Mouse (Mus musculus): ENCODE data around the gene Ucp2. TPM values are rescaled to one million over a fixed set of nuclear protein-coding genes. Genes with fewer than 3 reads are reported as not detected.
A peak's percentile ranks its signal among the peaks of the same experiment; 100 is the strongest.

The Ucp2 gene
- polyA plus RNA-seq (2016; fragmentation: Nextera tagmentation; extraction: Ambion mirVana), result 78.7 and 93.9 TPM in 2 replicates

DNA sequence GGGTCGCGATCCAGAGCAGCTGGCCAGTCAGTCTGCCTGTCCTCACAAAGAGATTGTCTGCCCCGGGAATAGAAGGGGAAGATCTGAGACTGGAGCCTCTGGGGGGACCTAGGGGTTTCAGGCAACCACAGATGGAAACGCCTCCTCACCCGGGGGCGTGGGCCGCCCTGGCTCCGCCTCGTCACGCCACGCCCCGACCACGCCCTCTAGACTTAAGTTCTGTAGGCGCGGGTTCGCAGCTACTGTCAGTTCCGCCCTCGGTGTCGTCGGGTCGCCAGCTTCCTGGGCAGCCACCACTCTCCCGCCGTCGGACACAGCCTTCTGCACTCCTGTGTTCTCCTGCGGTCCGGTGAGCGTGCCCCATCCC, at the start of gene Ucp2:
TSS of gene Ucp2 (plus strand) at position 221 of the 367 bp plus-strand sequence.
- peak within 1 kb of the TSS; percentile 64 for H3K4me3 ChIP-seq
- WGBS, result 1% methylated on average over 27 of the region's 27 CpGs
- peak within 1 kb of the TSS; percentile 87 for H3K27ac ChIP-seq
- H3K36me3 ChIP-seq (replicated peaks), result peaks cover 15% of the 10 kb centered on the region
- H3K27me3 ChIP-seq (ENCODE audit: poor library complexity, severe bottlenecking), result peaks cover 36% of the 10 kb centered on the region
- no peaks in the 10 kb centered on the region for H3K9me3 ChIP-seq
- DNase-seq (ENCODE audit: extremely low spot score, low spot score), result peak; percentile 73
- H3K4me1 ChIP-seq, result peaks cover 55% of the 10 kb centered on the region

DNA sequence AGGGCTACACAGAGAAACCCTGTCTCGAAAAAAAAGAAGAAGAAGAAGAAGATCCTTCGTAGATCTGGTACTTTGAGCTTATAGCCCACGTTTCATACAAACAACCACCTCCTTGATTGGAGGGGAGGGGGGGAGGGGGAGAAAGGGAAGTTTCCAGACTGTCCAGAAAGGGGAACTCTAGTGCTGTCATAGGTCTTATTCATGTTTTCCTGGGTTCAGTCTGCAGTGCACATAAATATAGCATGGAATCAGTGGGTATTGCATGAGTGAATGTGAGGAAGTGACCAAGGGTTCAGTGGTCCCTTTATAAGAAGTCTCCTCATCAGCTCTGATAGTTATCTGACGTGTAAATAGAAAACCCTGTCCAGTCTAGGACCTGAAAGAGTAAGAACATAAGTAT, 49.4 kb upstream of the Ucp2 start:
- H3K27me3 ChIP-seq (ENCODE audit: poor library complexity, severe bottlenecking), result no peaks in the 10 kb centered on the region
- no peaks in the 10 kb centered on the region for H3K9me3 ChIP-seq
- H3K36me3 ChIP-seq (replicated peaks), result peaks cover 98% of the 10 kb centered on the region
- H3K27ac ChIP-seq, result no peak overlapping the region
- H3K4me1 ChIP-seq, result no peaks in the 10 kb centered on the region
- WGBS, result 96% methylated on average over 4 of the region's 4 CpGs
- H3K4me3 ChIP-seq, result no peak overlapping the region
- no peak for DNase-seq (ENCODE audit: extremely low spot score, low spot score)

DNA sequence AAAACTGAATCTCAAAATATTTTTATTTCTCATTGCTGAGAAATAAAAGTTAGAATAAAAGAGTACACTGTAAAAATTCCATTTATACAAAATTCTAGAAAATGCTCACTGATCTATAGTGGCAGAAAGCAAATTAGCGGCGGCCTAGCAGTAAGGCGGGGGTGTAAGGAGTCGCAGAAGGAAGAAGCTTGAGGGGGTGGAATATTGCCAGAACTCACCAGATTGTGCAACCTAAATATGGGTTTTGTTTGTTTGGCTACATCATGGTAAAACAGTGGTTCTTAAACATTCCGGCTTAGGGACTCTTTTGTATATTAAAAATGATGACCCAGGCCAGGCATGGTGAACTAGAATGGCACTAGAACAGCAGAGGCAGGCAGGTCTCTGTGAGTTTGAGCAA, 46.9 kb upstream of the Ucp2 start:
- 96% methylated on average over 5 of the region's 5 CpGs for WGBS
- H3K36me3 ChIP-seq (replicated peaks), result peaks cover 97% of the 10 kb centered on the region
- no peak overlapping the region for H3K4me3 ChIP-seq

DNA sequence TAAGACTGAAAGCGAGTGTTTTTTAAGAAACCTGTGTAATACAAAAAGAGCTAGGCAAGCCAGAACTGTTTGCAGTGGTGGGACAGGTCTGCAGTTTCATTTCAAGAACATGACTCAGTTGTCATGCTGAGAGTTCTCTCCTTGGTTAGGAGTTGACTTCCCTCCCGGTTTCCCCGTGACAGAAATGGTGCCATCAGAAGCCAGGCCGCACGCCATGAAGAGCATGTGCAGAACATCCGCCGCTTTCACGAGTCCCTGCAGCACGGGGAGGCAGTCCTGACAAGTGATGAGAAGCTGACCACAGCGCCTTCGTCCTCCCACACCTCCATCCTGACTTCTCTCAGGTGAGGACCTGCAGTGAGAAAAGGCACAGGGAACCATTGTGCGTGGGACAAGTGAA, 44.6 kb upstream of the Ucp2 start:
- H3K27ac ChIP-seq, result no peak overlapping the region
- H3K27me3 ChIP-seq (ENCODE audit: poor library complexity, severe bottlenecking), result no peaks in the 10 kb centered on the region
- peaks cover 97% of the 10 kb centered on the region for H3K36me3 ChIP-seq (replicated peaks)
- H3K9me3 ChIP-seq, result no peaks in the 10 kb centered on the region
- H3K4me3 ChIP-seq, result no peak overlapping the region
- no peak for DNase-seq (ENCODE audit: extremely low spot score, low spot score)
- H3K4me1 ChIP-seq, result no peaks in the 10 kb centered on the region
- WGBS, result 97% methylated on average over 12 of the region's 12 CpGs

More for the DNA sequence above, 46.9 kb upstream of the Ucp2 start:
- H3K27ac ChIP-seq, result no peak overlapping the region
- no peaks in the 10 kb centered on the region for H3K4me1 ChIP-seq
- DNase-seq (ENCODE audit: extremely low spot score, low spot score), result no peak
- no peaks in the 10 kb centered on the region for H3K27me3 ChIP-seq (ENCODE audit: poor library complexity, severe bottlenecking)
- no peaks in the 10 kb centered on the region for H3K9me3 ChIP-seq

DNA sequence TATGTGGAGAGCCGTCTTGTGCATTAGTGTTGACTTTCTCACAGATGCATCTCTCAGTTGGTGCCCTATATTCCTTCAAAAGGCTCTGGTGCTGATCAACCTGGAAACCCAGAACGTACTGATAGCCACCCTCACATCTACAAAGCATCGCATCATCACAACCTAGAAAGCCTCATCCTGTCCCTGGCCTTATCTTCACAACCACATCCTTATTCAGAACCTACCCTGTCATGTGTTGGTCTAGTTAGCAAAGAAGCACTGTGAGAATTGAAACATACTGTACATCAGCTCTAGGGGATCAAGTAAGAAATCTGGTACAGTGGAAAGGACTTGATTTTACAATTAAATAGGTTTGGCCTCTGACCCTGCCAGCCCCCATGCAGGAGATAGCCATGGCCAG, 44.2 kb upstream of the Ucp2 start:
- no peak for DNase-seq (ENCODE audit: extremely low spot score, low spot score)
- Histone ChIP-seq H3K9me3 (no peaks in the 10 kb centered on the region), H3K4me1 (no peaks in the 10 kb centered on the region), H3K4me3 (no peak overlapping the region), H3K36me3 (replicated peaks) (peaks cover 97% of the 10 kb centered on the region), H3K27me3 (ENCODE audit: poor library complexity, severe bottlenecking) (no peaks in the 10 kb centered on the region), H3K27ac (no peak overlapping the region)
- 91% methylated on average over 3 of the region's 3 CpGs for WGBS

DNA sequence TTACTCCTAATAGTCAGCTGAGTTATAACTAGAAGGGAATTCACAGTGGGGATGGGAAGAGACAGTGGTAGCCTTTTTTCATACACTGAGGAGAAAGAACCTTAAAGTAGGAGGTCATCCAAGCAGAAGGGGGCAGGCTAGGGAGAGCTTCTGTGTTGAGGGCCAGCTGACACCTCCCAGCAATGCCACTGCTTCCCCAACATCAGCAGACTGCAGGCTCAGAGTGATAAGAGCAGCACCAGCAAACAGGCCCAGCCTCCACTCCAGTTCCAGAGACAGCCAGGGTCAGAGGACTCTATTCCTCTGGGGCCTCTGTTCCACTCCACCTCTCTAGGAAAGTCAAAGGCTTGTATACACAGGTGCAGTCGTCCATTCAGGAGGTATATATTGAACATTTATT, 35.0 kb upstream of the Ucp2 start:
- DNase-seq (ENCODE audit: extremely low spot score, low spot score), result no peak
- Histone ChIP-seq H3K9me3 (no peaks in the 10 kb centered on the region), H3K36me3 (replicated peaks) (peaks cover 97% of the 10 kb centered on the region), H3K27ac (no peak overlapping the region), H3K27me3 (ENCODE audit: poor library complexity, severe bottlenecking) (no peaks in the 10 kb centered on the region), H3K4me3 (no peak overlapping the region), H3K4me1 (no peaks in the 10 kb centered on the region)
- WGBS, result 90% methylated on average over 1 of the region's 1 CpGs

DNA sequence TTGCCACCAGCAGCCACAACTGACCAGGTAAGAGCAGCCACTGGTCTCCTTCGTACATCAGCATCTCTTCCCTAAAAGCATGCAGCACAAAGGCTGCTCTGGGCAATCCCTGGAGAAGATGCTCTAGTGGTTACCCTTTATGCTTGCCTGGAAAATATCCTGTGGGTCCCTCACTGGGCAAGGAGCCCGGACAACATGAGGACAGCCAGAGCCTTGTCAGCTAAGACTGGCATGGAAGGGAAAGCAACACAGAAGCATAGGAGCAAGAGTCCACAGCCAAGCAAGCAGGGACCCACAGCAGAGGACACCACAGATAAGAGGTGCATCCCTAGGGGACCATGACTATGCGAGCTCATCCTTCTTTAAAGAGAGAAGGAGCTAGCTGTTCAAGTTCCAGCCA, 33.3 kb upstream of the Ucp2 start:
- no peak overlapping the region for H3K4me3 ChIP-seq
- peaks cover 97% of the 10 kb centered on the region for H3K36me3 ChIP-seq (replicated peaks)
- no peak for DNase-seq (ENCODE audit: extremely low spot score, low spot score)
- H3K9me3 ChIP-seq, result no peaks in the 10 kb centered on the region
- H3K27ac ChIP-seq, result no peak overlapping the region
- H3K27me3 ChIP-seq (ENCODE audit: poor library complexity, severe bottlenecking), result no peaks in the 10 kb centered on the region
- 95% methylated on average over 3 of the region's 3 CpGs for WGBS
- H3K4me1 ChIP-seq, result no peaks in the 10 kb centered on the region

DNA sequence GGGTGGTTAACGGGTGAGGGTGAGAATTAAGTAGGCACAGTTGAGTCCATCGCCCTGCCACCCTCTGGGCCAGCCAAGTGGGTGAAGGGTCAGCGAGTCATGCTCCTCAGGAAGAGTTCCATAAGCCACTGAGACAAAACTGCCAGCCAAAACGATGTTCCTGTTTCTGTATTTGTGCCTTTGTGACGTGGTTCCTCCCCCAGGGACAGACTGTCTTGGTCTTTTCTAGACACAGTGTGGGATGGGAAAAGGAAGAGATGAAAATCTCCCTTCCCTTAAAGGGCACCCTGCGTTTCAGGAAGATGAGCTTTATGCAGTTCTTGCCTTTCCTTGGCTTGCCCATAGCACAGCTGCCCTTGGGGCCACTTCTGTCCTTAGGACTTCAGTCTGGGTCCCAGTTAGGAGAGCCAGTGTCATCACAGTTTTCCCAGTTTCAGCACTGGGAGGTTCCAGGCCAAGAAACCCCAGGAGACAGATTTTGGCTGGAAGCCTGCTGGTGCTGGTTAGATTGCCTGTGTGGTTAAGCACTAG, 31.5 kb upstream of the Ucp2 start:
- H3K9me3 ChIP-seq, result no peaks in the 10 kb centered on the region
- H3K27ac ChIP-seq, result no peak overlapping the region
- H3K4me1 ChIP-seq, result no peaks in the 10 kb centered on the region
- peaks cover 96% of the 10 kb centered on the region for H3K36me3 ChIP-seq (replicated peaks)
- no peak overlapping the region for H3K4me3 ChIP-seq
- DNase-seq (ENCODE audit: extremely low spot score, low spot score), result no peak
- WGBS, result 89% methylated on average over 6 of the region's 6 CpGs
- H3K27me3 ChIP-seq (ENCODE audit: poor library complexity, severe bottlenecking), result no peaks in the 10 kb centered on the region

DNA sequence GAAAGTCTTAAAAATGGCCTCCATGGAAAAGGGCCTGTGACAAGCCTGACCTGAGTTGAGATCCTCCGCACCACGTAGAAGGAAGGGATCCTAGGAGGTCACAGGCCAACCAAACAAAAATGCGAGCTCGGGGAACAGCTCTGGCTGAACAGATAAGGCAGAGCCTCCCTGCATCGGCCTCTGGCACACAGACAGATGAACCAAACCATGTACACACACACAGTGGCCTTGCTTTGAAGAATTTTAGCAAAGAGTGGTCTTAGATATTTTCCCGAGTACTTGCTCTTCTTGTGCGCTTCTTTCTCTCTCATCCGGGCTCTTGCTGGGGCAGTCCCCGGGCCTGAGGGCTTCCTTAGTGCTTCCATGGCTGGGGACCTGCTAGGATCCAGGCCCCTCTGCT, 29.9 kb upstream of the Ucp2 start:
- Histone ChIP-seq H3K27ac (peak overlapping the region; percentile 60; the same call in 1 of the 2 replicates), H3K9me3 (no peaks in the 10 kb centered on the region), H3K4me1 (no peaks in the 10 kb centered on the region), H3K36me3 (replicated peaks) (peaks cover 96% of the 10 kb centered on the region), H3K27me3 (ENCODE audit: poor library complexity, severe bottlenecking) (no peaks in the 10 kb centered on the region), H3K4me3 (no peak overlapping the region)
- no peak for DNase-seq (ENCODE audit: extremely low spot score, low spot score)
- WGBS, result 89% methylated on average over 9 of the region's 9 CpGs

DNA sequence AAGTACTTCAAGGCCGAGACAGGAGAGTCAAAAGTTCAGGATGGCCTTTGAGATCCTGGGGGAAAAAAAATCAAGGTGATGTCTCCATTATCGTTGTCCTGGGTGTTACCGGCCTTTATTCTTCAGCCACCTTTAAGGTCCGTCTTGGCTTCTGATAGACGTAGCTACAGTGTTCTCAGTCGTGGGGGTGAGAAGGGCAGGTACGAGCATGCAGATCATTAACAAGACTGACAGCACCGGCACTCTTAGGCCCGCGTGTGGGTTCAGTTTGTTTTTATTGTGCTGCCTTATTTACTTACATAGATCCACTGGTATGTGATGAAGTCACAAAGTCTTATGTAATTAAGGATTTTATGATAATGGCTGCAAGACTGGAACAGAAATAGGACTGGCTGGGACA, 29.4 kb upstream of the Ucp2 start:
- H3K36me3 ChIP-seq (replicated peaks), result peaks cover 98% of the 10 kb centered on the region
- no peaks in the 10 kb centered on the region for H3K27me3 ChIP-seq (ENCODE audit: poor library complexity, severe bottlenecking)
- no peaks in the 10 kb centered on the region for H3K4me1 ChIP-seq
- no peaks in the 10 kb centered on the region for H3K9me3 ChIP-seq
- 93% methylated on average over 10 of the region's 10 CpGs for WGBS
- H3K4me3 ChIP-seq, result no peak overlapping the region
- H3K27ac ChIP-seq, result peak overlapping the region; percentile 60; the same call in 1 of the 2 replicates
- DNase-seq (ENCODE audit: extremely low spot score, low spot score), result no peak

DNA sequence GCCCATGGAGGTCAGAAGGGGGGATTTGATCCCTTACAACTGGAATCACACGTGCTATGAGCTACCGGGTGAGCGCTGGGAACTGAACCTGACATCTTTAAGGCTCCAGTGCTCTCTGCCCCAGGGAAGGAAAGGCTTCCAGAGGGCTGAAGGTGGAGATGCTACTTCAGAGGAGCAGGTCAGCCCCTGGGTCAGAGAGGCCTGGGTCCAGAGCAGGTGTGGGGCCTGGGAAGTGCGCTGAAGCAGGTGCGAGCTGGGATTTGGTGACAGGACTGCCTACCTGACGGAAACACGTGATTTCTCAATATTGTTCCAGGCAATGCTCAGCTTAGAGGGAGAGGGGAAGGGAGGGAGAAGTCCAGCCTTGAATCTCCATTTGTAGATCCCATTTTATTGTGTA, 28.9 kb upstream of the Ucp2 start:
- no peak overlapping the region for H3K27ac ChIP-seq
- no peaks in the 10 kb centered on the region for H3K4me1 ChIP-seq
- 93% methylated on average over 7 of the region's 7 CpGs for WGBS
- no peaks in the 10 kb centered on the region for H3K27me3 ChIP-seq (ENCODE audit: poor library complexity, severe bottlenecking)
- peaks cover 98% of the 10 kb centered on the region for H3K36me3 ChIP-seq (replicated peaks)
- no peaks in the 10 kb centered on the region for H3K9me3 ChIP-seq
- H3K4me3 ChIP-seq, result no peak overlapping the region
- DNase-seq (ENCODE audit: extremely low spot score, low spot score), result no peak

DNA sequence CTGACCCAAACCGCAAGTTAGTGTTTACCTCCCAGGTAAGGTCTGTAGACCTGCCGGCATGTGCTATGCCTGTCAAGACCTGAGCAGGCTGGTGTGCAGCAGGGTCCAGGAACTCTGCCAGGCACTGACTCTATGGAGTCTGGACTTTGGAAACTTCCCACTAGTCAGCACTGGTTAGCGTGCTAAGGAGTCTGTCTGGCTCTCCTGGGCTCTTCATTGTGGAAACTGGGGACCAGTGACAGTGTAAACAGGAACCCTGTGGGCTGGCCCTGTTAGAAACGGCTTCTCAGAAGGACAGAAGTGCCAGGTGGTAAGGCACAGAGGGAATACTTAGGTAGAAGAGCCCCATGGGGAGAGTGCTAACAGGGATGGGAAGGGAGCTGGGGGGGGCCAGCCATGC, 27.9 kb upstream of the Ucp2 start:
- 90% methylated on average over 4 of the region's 4 CpGs for WGBS
- H3K36me3 ChIP-seq (replicated peaks), result peaks cover 98% of the 10 kb centered on the region

DNA sequence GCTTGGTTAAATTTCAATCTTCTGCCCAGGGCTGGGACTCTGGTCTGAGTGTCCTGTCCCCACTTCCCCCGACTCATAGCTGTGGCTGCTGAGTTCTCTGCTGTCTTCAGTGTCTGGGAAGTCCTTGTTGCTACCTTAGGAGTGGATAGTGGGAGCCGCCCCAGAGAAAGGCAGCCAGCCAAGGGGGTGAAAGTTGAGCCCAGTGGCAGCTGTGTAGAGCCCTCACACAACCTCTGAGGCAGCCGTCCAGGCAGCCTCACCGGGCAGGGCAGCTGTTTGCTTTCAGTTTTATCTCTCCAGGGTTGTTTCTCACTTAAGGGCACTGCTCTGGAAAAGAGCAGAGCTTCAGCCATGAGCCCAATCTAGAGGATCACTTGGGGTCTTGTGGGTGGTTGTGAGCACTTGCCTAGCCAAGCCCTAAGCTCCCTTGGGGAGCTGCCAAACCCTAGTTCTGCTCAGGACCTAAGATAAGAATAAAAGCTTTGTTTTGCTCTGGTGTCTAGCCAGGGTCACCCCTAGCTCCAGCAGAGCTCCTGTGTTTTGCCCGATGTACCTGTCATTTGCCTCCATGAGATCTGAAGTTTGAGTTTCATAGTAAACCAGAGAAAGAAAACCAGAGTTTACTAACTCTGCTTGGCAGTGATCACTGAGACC, 27.4 kb upstream of the Ucp2 start:
- peak overlapping the region; percentile 65 for H3K27ac ChIP-seq
- H3K4me3 ChIP-seq, result no peak overlapping the region
- no peaks in the 10 kb centered on the region for H3K27me3 ChIP-seq (ENCODE audit: poor library complexity, severe bottlenecking)
- H3K9me3 ChIP-seq, result no peaks in the 10 kb centered on the region
- 83% methylated on average over 5 of the region's 5 CpGs for WGBS
- DNase-seq (ENCODE audit: extremely low spot score, low spot score), result no peak
- H3K36me3 ChIP-seq (replicated peaks), result peaks cover 98% of the 10 kb centered on the region
- no peaks in the 10 kb centered on the region for H3K4me1 ChIP-seq

More for the DNA sequence above, 27.9 kb upstream of the Ucp2 start:
- no peak for DNase-seq (ENCODE audit: extremely low spot score, low spot score)
- no peaks in the 10 kb centered on the region for H3K27me3 ChIP-seq (ENCODE audit: poor library complexity, severe bottlenecking)
- H3K27ac ChIP-seq, result peak overlapping the region; percentile 65
- no peaks in the 10 kb centered on the region for H3K4me1 ChIP-seq
- H3K9me3 ChIP-seq, result no peaks in the 10 kb centered on the region
- no peak overlapping the region; the same call in 1 of the 2 replicates for H3K4me3 ChIP-seq

Measured in forebrain, embryonic 10.5 days (tissue).